Mouse (Mus musculus): Measurements from ENCODE around the gene Zxdc.

Zxdc gene

GRCm38 (mm10) chr6:90369725-90370553 lies 647 bp downstream of the Zxdc start:
- intact Hi-C loops (cut with DNase I) = loop anchor here (5.0 kb wide), 1 partner anchor 52 kb away; no protein-coding TSS in a partner anchor

GRCm38 (mm10) chr6:90374647-90375046 lies 5.4 kb downstream of the Zxdc start:
- intact Hi-C loops (cut with DNase I) = loop anchor here (5.0 kb wide), 1 partner anchor 48 kb away; no protein-coding TSS in a partner anchor

GRCm38 (mm10) chr6:90377708-90378107 lies 8.4 kb downstream of the Zxdc start:
- intact Hi-C loops (cut with DNase I) = no loop called here

- intact Hi-C loops (cut with DNase I) = no loop called here
These were observed 12.2 kb downstream of the Zxdc start for GRCm38 (mm10) chr6:90381465-90381864.

GRCm38 (mm10) chr6:90390629-90391028 lies 21.3 kb downstream of the Zxdc start:
- intact Hi-C loops (cut with DNase I) = no loop called here

- intact Hi-C loops (cut with DNase I) = no loop called here
These were observed 24.7 kb downstream of the Zxdc start for GRCm38 (mm10) chr6:90393948-90394347.

- intact Hi-C loops (cut with DNase I) = no loop called here
These were observed 26.5 kb downstream of the Zxdc start for GRCm38 (mm10) chr6:90395751-90396150.

- intact Hi-C loops (cut with DNase I) = no loop called here
These were observed 28.0 kb downstream of the Zxdc start for GRCm38 (mm10) chr6:90397291-90397690.

- intact Hi-C loops (cut with DNase I) = no loop called here
These were observed 39.3 kb downstream of the Zxdc start for GRCm38 (mm10) chr6:90408632-90409031.

GRCm38 (mm10) chr6:90410972-90411371 lies 41.7 kb downstream of the Zxdc start:
- intact Hi-C loops (cut with DNase I) = no loop called here

GRCm38 (mm10) chr6:90411926-90412325 lies 42.6 kb downstream of the Zxdc start:
- intact Hi-C loops (cut with DNase I) = no loop called here

GRCm38 (mm10) chr6:90422565-90422964 lies 53.3 kb downstream of the Zxdc start:
- intact Hi-C loops (cut with DNase I) = loop anchor here (5.0 to 10.0 kb wide), 3 partner anchors 50 to 748 kb away; no protein-coding TSS in a partner anchor

- intact Hi-C loops (cut with DNase I) = loop anchor here (10.0 kb wide), 1 partner anchor 751 kb away; no protein-coding TSS in a partner anchor
These were observed 56.1 kb downstream of the Zxdc start for GRCm38 (mm10) chr6:90425361-90425760.

GRCm38 (mm10) chr6:90426003-90426402 lies 56.7 kb downstream of the Zxdc start:
- intact Hi-C loops (cut with DNase I) = loop anchor here (10.0 kb wide), 1 partner anchor 751 kb away; no protein-coding TSS in a partner anchor

- intact Hi-C loops (cut with DNase I) = loop anchor here (10.0 kb wide), 1 partner anchor 754 kb away; no protein-coding TSS in a partner anchor
These were observed 59.2 kb downstream of the Zxdc start, which contains the start of gene Cfap100 for GRCm38 (mm10) chr6:90428380-90428974. Gene Cfap100, minus strand, starts transcription at chr6:90428797.

- intact Hi-C loops (cut with DNase I) = loop anchor here (10.0 kb wide), 1 partner anchor 755 kb away; no protein-coding TSS in a partner anchor
These were observed 60.6 kb downstream of the Zxdc start for GRCm38 (mm10) chr6:90429911-90430310.

- intact Hi-C loops (cut with DNase I) = no loop called here
These were observed 62.2 kb downstream of the Zxdc start for GRCm38 (mm10) chr6:90431487-90431886.

- intact Hi-C loops (cut with DNase I) = no loop called here
These were observed 65.4 kb downstream of the Zxdc start for GRCm38 (mm10) chr6:90434687-90435086.

GRCm38 (mm10) chr6:90435195-90435618 lies 65.9 kb downstream of the Zxdc start:
- intact Hi-C loops (cut with DNase I) = no loop called here

GRCm38 (mm10) chr6:90436192-90436907 lies 67.1 kb downstream of the Zxdc start:
- intact Hi-C loops (cut with DNase I) = no loop called here

GRCm38 (mm10) chr6:90437041-90437440 lies 67.7 kb downstream of the Zxdc start:
- intact Hi-C loops (cut with DNase I) = no loop called here
